In genomic region chr13:6252100-6252499, GRCm38 (mm10) we compare ENCODE assay signal across 16 mouse cellular contexts.
"Had no signal": no experiment of that assay in that cellular context is flagged by ENCODE, and none has a peak within 500 bp of the region (broad histone marks: within the 10 kb centered on the region; RNA-seq: fewer than 3 reads in every experiment).

No protein-coding gene starts in this region.

- H3K9ac ChIP-seq: kidney, embryonic 15.5 days; liver, embryonic 15.5 days; neural tube, embryonic 12.5 days; stomach, embryonic 15.5 days had no signal

- H3K27me3 ChIP-seq: kidney, embryonic 15.5 days; liver, embryonic 15.5 days; neural tube, embryonic 12.5 days; stomach, embryonic 15.5 days had no signal

- H3K4me1 ChIP-seq: kidney, embryonic 15.5 days; limb, embryonic 10.5 days; liver, embryonic 15.5 days; neural tube, embryonic 12.5 days; stomach, embryonic 15.5 days had no signal

- H3K9me3 ChIP-seq: kidney, embryonic 15.5 days; limb, embryonic 10.5 days; liver, embryonic 15.5 days; midbrain, embryonic 10.5 days; neural tube, embryonic 12.5 days; stomach, embryonic 15.5 days had no signal

- ATAC-seq: lung, postnatal 0 days had no signal

- H3K4me2 ChIP-seq: kidney, embryonic 15.5 days; liver, embryonic 11.5 days; liver, embryonic 15.5 days; neural tube, embryonic 12.5 days; stomach, embryonic 15.5 days had no signal

- DNase-seq: kidney, postnatal 14 days; lung, adult 2 months; lung, postnatal 36 days; midbrain, embryonic 14.5 days; retina, postnatal 1 day; thymus, adult 2 months; thymus, postnatal 25 days had no signal

- H3K36me3 ChIP-seq: kidney, embryonic 15.5 days; limb, embryonic 10.5 days; liver, embryonic 15.5 days; midbrain, embryonic 10.5 days; neural tube, embryonic 12.5 days; stomach, embryonic 15.5 days had no signal

- H3K4me3 ChIP-seq: kidney, embryonic 15.5 days; left cerebral cortex, adult 2 months; limb, embryonic 10.5 days; liver, embryonic 15.5 days; midbrain, embryonic 10.5 days; neural tube, embryonic 12.5 days; stomach, embryonic 15.5 days had no signal

- H3K27ac ChIP-seq: kidney, embryonic 15.5 days; left cerebral cortex, adult 2 months; limb, embryonic 10.5 days; liver, embryonic 15.5 days; neural tube, embryonic 12.5 days; stomach, embryonic 15.5 days had no signal
